ENCODE assay signal across 20 mouse cellular contexts in the genomic region with DNA sequence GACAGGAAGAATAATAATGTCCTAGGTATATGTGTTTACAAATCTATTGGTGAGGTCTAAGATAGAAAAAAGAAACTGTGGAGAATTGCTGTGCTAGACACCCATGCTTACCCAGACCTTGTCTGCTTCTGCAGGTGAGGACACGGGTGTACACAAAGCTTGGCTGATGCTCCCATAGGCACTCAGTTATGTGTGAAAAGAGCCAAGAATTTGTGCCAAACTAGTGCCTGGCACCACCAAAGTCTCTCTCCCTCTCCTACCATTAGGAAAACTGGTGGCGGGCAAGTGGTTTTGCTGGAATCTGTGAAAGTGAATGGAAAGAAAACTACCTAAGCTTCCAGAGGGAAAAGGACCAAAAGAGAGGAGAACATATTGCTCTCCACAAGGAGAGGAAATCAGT. TPM values are rescaled to one million over a fixed set of nuclear protein-coding genes. Genes with fewer than 3 reads are reported as not detected.
A peak's percentile ranks its signal among the peaks of the same experiment; 100 is the strongest.
DNase-seq lines count a peak whose midpoint lies in the region; ATAC-seq and TF ChIP-seq lines count a peak whose summit lies in the region.
"Had no signal": no experiment of that assay in that cellular context is flagged by ENCODE, and none has a peak within 500 bp of the region (broad histone marks: within the 10 kb centered on the region; RNA-seq: fewer than 3 reads in every experiment).

No protein-coding gene starts in this region.

- peak; percentile 47 for DNase-seq in cerebellum, adult 11-12 months
- no peak for DNase-seq in cerebellum, adult 8-10 months
- peak; percentile 63 for DNase-seq in cerebellum, adult 9-10 months
- no peak for DNase-seq in cerebellum, adult 11 months
- peak; percentile 61 for DNase-seq in cerebellum, adult 9-11 months
- DNase-seq: adrenal gland, adult 2 months; adrenal gland, postnatal 14 days; forebrain, postnatal 0 days; gastrocnemius, postnatal 10 days; gastrocnemius, postnatal 36 days; heart, adult 11 months had no signal

- peaks cover 17% of the 10 kb centered on the region for H3K4me1 ChIP-seq in E14TG2a.4 (replicated peaks; ENCODE audit: low read depth, low read length)
- H3K4me1 ChIP-seq: embryonic facial prominence, embryonic 12.5 days; embryonic facial prominence, embryonic 15.5 days had no signal

- H3K9me3 ChIP-seq in E14TG2a.4 (ENCODE audit: low read length) = no peaks in the 10 kb centered on the region
- H3K9me3 ChIP-seq: embryonic facial prominence, embryonic 12.5 days; embryonic facial prominence, embryonic 15.5 days; hindbrain, embryonic 12.5 days; hindbrain, embryonic 15.5 days had no signal

- H3K4me3 ChIP-seq in E14TG2a.4 (replicated peaks; ENCODE audit: low read length) = no peak overlapping the region
- H3K4me3 ChIP-seq: embryonic facial prominence, embryonic 12.5 days; embryonic facial prominence, embryonic 15.5 days; hindbrain, embryonic 12.5 days; hindbrain, embryonic 15.5 days had no signal

- TF ChIP-seq CTCF in E14TG2a.4 (conservative IDR thresholded peaks at IDR 0.05; ENCODE audit: low read length) = 0 out of 2 replicates have a peak, but pooled peaks have one; percentile 0

- no peaks in the 10 kb centered on the region for H3K27me3 ChIP-seq in E14TG2a.4 (ENCODE audit: insufficient read depth, low read length)
- H3K27me3 ChIP-seq: CH12.LX; embryonic facial prominence, embryonic 12.5 days; embryonic facial prominence, embryonic 15.5 days; hindbrain, embryonic 12.5 days; hindbrain, embryonic 15.5 days had no signal

- ATAC-seq in granulocyte monocyte progenitor cell, adult 5-6 weeks (replicated peaks; ENCODE audit: poor library complexity, severe bottlenecking) = no peak
- ATAC-seq: forebrain, embryonic 14.5 days; forebrain, postnatal 0 days; intestine, postnatal 0 days had no signal

- peaks cover 88% of the 10 kb centered on the region for H3K36me3 ChIP-seq in E14TG2a.4 (ENCODE audit: insufficient read depth, low read length)
- H3K36me3 ChIP-seq: hindbrain, embryonic 12.5 days; hindbrain, embryonic 15.5 days had no signal

RNA-seq across cellular contexts. Expression of a gene that starts 45.5 kb away (rescaled TPM):
- total RNA-seq in granulocyte monocyte progenitor cell, adult 5-6 weeks (2014; fragmentation: Nextera tagmentation) = 171 and 174 TPM in 2 replicates
- 303 and 314 TPM in 2 replicates for total RNA-seq in granulocyte monocyte progenitor cell, adult 5-6 weeks (2017)

Comparison
In these comparisons a context has a peak if more than half of its experiments do, and no peak if none do; other contexts are left out.
1. DNase-seq: peak in cerebellum, adult 11-12 months (single experiment), cerebellum, adult 9-10 months (single experiment) and cerebellum, adult 9-11 months (single experiment); none in cerebellum, adult 8-10 months (single experiment) and cerebellum, adult 11 months (single experiment).